Mouse (Mus musculus) embryo, embryonic 11 days (tissue): Measurements from ENCODE around the gene Gga1.
A peak's percentile ranks its signal among the peaks of the same experiment; 100 is the strongest.
"Not testable (repeated sequence)": the region's sequence is repeated elsewhere in the genome, so short reads cannot be mapped to it uniquely, and the experiment has no call there.

Experiments
- DNase-seq: peaks from one replicate; pipeline ENCODE4 v3.0.0-alpha.2; 2015

The Gga1 gene

DNA sequence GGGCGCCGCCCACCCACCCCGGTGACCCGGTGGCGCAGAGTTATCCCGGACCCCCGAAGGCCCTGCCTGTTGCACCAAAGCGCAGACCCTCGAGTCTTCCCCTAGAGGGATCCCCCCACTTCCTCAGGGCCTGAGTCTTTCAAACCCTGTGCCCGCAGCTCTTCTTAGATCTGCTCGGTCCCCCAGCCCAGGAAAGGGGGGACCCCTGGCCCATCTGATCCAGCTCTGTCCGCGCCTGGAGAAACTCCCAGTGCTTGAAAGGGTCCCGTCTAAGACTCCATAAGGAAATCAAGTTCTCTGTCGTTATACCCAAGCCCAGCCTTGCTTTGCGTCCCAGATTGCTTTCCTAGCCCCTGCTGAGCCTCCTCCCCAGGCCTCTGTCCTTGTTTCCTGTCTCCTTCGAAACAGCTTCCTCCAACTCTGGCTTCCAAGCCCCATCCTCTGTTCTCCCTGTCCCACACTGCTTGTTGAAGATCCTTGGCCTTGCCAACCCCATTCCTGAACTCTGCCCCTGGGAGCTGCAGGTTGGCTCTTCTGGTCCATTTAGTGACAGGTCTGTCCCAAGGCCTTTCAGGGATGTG lies 910 bp downstream of the Gga1 start:
- no peak for DNase-seq

GRCm38 (mm10) chr15:78878792-78879516 lies 2.0 kb downstream of the Gga1 start:
- not testable (repeated sequence) for DNase-seq

DNA sequence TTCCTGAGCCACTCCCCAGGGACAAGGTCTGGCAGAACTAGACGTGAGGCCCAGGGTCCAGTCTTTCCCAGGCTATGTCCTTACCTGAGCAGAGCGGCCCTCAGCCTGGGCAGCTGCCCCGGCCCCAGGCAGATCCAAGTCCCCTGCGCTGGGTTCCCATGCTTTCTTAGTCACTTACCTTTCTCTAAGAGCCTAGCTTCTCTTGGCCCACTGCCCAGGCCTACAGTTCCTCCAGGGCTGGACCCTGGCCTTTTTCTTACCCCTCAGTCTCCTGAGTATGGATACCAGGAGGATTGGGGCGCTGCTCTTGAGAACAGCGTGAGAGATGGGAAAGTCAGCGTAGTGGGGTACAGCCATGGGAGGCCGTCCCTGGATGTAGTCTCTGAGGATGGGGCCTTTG lies 3.4 kb downstream of the Gga1 start:
- no peak for DNase-seq

GRCm38 (mm10) chr15:78881828-78882227 lies 4.8 kb downstream of the Gga1 start:
- DNase-seq, result no peak

DNA sequence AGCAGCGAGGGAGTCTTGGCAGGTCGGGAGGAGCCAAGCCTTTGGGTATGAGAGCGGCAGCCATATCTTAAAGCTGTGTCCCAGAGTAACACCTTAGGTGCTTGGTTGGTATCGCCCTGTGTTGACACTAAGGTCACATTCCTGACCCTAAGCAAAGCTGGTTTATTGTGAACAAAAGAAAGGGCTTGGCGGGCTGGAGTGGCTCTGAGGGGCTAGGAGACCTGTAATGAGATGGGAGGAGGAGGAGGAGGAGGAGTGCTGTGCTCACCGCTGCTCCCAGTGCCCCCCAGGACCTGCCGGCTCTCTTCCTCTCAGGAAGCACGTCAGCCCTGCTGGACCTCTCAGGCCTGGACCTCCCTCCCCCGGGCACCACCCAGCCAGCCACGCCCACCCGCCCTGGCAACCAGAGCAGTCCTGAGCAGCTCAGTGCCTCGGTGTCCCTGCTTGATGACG lies 12.4 kb downstream of the Gga1 start:
- DNase-seq, result no peak

- DNase-seq, result no peak
Measured at GRCm38 (mm10) chr15:78892440-78892839, 15.4 kb downstream of the Gga1 start.

DNA sequence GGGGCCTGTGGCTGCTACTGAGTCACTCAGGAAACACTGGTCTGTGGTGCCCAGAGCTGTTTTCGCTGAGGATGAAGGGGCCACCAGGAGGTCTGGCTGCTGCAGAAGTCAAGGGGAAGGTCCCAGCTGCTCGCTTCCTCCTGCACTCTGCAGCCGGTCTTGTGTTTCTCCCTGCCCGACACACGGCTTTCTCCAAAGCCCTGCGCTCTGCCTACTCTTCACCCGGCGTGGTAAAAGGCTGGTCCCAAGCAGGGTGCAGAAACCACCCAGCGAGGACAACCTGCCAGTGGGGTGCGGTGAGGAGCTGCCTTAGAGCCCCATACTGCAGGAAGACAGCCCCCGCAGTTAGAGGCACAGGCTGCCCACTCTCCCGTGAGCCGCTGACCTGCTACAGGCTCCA lies 17.7 kb downstream of the Gga1 start:
- no peak for DNase-seq

GRCm38 (mm10) chr15:78895741-78896140 lies 18.8 kb downstream of the Gga1 start:
- no peak for DNase-seq

DNA sequence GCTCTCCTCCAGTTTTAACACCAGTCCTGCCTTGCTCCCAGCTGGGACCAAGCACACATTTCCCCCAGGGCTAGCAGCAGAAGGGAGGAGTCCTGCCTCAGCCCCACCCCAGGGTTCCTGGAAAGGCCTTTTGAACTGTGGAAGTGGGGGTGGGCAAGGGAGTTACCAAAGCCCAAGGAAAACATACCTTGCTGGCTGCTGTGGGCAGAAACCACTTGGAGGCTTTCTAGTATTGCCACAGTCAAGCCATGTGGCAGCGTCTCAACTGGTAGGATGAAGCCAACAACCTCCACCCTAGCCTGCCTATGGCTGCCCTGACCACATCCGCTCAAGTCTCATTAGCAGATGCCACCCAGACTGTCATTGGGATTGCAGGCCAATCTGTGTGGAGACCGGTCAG lies 19.2 kb downstream of the Gga1 start:
- no peak for DNase-seq

GRCm38 (mm10) chr15:78897488-78897887 lies 20.5 kb downstream of the Gga1 start:
- DNase-seq, result no peak

DNA sequence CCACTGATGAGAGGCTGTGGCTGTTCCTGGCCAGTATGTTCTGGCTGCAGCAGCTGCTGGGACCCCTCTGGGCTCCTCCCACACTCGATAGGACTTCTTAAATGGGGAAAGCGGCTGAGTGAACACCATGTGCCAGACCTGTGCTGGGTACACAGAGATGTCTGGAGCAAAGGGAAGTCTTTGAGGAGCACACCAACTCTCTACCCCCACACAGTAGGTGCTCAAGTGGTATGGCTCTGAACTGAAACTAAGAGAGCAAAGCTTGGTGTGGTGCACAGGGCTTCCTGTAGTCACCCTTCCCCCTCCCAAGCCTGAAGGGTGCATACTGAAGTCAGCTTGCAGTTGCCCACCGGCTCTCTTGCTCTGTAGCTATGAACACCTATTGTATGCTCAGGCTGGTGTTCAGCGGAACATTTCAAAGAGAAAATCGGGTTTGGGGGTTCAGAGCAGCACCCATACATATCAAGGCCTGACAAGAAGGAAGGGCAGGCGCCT lies 21.6 kb downstream of the Gga1 start:
- no peak for DNase-seq

- DNase-seq, result no peak
Measured at GRCm38 (mm10) chr15:78899409-78899739, 22.4 kb downstream of the Gga1 start, which contains the start of gene Gm49510. Gm49510 (plus strand) TSS chr15:78899667.

DNA sequence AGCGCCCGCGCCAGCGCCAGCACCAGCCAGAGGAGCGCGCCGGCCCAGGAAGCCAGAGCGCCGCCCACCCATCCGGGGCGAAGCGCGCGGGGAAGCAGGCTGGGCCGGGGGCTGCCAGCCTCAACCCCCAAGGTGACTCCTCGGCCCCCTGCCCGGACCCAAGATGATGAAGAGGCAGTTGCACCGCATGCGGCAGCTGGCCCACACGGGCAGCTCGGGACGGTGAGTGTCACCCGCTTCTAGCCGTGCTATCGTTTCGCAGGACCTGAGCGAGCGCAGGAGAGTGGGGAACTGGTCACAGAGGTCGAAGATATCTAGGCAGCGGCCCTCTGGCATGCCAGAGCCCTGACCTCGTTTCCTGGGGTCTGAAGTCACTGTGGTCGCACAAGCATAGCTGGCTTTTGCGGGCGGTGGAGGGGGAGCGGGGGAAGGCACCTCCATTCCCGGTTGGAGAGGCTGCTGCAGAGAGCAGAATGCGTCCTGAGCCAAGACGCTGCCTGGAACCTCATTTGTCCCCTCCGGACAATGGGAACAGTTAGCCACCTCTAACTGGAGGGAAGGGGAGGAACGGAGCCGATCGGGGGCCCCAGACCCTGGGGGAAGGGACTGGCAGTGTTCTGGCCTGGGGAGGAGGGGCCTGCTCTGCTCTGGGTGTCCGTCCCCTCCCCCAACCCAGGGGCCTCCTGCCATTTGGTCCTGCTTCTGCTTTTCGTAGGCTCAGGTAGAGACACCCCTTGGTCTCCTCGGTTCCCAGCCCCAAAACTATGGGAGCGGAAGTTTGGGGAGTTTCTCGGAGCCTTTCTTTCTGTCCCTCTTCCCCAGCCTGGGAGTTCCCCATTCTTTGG lies 23.0 kb downstream of the Gga1 start, which contains the start of gene Sh3bp1:
TSS of gene Sh3bp1 (plus strand) at position 29 of the 845 bp plus-strand sequence.
- DNase-seq, result peak; percentile 86

- DNase-seq, result no peak
Measured at GRCm38 (mm10) chr15:78900585-78901421, 23.8 kb downstream of the Gga1 start.

DNA sequence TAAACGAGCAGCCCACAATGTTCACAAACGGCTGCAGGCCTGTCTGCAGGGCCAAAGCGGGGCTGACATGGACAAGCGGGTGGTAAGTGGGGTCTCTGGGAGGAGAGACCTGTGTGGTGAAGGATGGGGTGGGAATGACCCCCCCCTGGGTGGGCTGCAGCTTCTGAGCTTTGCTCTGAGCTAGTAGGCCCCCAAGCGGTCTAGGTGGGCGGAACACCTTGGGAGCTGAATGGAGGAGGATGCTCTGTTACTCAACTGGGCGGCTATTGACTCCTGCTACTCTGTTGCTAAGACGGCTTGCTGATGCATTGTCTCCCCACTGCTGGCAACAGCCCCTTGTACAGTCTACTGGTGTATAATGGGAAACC lies 24.4 kb downstream of the Gga1 start:
- DNase-seq, result no peak

DNA sequence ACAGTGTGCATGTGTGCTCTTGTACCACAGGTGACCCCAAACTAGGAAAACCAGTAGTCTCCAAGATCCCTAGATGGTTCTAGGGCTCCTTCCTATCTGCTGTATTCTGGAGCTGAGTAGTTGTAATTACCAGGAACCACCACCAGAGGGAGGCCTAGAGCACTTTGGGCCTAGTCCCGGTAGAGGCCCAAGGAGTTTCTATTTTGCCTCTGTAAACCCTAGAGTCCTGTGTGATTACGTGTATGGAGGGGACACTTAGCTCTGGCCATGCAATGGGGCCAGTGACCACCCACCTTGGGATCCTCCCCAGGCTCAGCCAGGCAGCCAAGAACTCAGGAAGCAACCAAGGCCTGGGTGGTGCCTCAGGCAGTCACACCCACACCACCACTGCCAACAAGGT lies 26.3 kb downstream of the Gga1 start:
- DNase-seq, result peak; percentile 78

DNA sequence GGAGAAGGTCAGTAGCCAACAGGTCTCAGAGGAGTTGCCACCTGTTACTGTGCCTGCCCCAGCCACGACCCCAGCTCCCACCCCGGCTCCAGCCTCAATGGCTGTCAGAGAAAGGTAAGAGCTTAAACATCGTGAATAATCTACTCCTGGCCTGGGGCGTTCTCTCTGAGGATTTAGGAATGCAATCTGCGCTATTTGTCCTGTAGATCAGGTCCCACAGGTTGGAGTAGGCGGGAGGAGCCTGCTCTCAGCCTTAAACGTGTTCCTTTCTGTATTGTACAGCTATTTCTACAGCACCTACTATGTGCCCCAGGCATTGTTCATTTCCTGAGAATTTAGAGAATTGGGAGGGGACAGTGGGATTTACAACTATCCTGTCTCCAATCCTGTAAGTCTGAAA lies 31.4 kb downstream of the Gga1 start:
- no peak for DNase-seq

- no peak for DNase-seq
Measured at GRCm38 (mm10) chr15:78908982-78909381, 32.0 kb downstream of the Gga1 start.

- peak; percentile 68 for DNase-seq
Measured at GRCm38 (mm10) chr15:78912040-78912439, 35.0 kb downstream of the Gga1 start.

GRCm38 (mm10) chr15:78913632-78914090 lies 36.7 kb downstream of the Gga1 start, which contains the start of gene Pdxp:
Pdxp (plus strand) TSS chr15:78913919.
- peak; percentile 99 for DNase-seq

DNA sequence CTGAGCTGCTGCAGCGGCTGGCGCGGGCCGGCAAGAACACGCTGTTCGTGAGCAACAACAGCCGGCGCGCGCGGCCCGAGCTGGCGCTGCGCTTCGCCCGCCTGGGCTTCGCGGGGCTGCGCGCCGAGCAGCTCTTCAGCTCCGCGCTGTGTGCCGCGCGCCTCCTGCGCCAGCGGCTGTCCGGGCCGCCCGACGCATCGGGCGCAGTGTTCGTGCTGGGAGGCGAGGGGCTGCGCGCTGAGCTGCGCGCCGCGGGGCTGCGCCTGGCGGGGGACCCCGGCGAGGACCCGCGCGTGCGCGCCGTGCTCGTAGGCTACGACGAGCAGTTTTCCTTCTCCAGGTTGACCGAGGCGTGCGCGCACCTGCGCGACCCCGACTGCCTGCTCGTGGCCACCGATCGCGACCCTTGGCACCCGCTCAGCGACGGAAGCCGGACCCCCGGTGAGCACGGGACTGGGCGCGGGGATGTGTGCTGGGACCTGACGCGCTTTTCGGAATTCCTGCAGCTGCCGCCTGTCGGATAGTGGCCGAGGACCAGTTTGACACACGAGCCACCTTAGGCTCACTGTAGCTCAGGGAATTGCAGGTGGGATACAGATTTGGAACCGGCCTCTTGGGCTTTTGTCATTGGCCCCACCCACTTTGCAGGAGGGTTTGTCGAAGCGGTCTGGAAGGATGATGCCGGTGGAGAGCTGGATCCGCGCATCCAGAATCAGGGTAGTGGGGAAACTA lies 37.3 kb downstream of the Gga1 start:
- peak; percentile 84 for DNase-seq
